In genomic region chr2:12825902-12826301, GRCm38 (mm10) we compare ENCODE assay signal across 25 mouse cellular contexts.
"Had no signal": no experiment of that assay in that cellular context is flagged by ENCODE, and none has a peak within 500 bp of the region (broad histone marks: within the 10 kb centered on the region; RNA-seq: fewer than 3 reads in every experiment).

No protein-coding gene starts in this region.

- H3K9me3 ChIP-seq: embryonic facial prominence, embryonic 10.5 days; embryonic facial prominence, embryonic 12.5 days; embryonic facial prominence, embryonic 13.5 days; embryonic facial prominence, embryonic 15.5 days; forebrain, embryonic 10.5 days; forebrain, embryonic 12.5 days; forebrain, embryonic 13.5 days; forebrain, embryonic 15.5 days had no signal

- H3K36me3 ChIP-seq: embryonic facial prominence, embryonic 10.5 days; embryonic facial prominence, embryonic 12.5 days; embryonic facial prominence, embryonic 13.5 days; embryonic facial prominence, embryonic 15.5 days; forebrain, embryonic 10.5 days; forebrain, embryonic 12.5 days; forebrain, embryonic 15.5 days had no signal

- DNase-seq: cerebellum, adult 9-10 months; cerebellum, adult 9-11 months; cerebellum, postnatal 10 days; cerebellum, postnatal 14 days; cerebellum, postnatal 25 days; cerebellum, postnatal 36 days; embryo, embryonic 11 days; forebrain, postnatal 0 days; gastrocnemius, adult 2 months; gastrocnemius, postnatal 10 days; gastrocnemius, postnatal 14 days; gastrocnemius, postnatal 25 days; gastrocnemius, postnatal 36 days; heart, adult 11 months; heart, adult 18-20 months; heart, adult 2 months had no signal

- H3K27me3 ChIP-seq: embryonic facial prominence, embryonic 12.5 days; embryonic facial prominence, embryonic 13.5 days; embryonic facial prominence, embryonic 15.5 days; forebrain, embryonic 12.5 days; forebrain, embryonic 13.5 days; forebrain, embryonic 15.5 days had no signal

- H3K4me1 ChIP-seq: embryonic facial prominence, embryonic 10.5 days; embryonic facial prominence, embryonic 12.5 days; embryonic facial prominence, embryonic 13.5 days; embryonic facial prominence, embryonic 15.5 days; forebrain, embryonic 10.5 days; forebrain, embryonic 12.5 days; forebrain, embryonic 13.5 days; forebrain, embryonic 15.5 days had no signal

- H3K4me3 ChIP-seq: embryonic facial prominence, embryonic 10.5 days; embryonic facial prominence, embryonic 12.5 days; embryonic facial prominence, embryonic 13.5 days; embryonic facial prominence, embryonic 15.5 days; erythroblast, embryonic 14.5 days; forebrain, embryonic 10.5 days; forebrain, embryonic 12.5 days; forebrain, embryonic 13.5 days; forebrain, embryonic 15.5 days; gastrocnemius, adult 2 months; heart, adult 2 months had no signal

- H3K4me2 ChIP-seq: embryonic facial prominence, embryonic 12.5 days; embryonic facial prominence, embryonic 13.5 days; embryonic facial prominence, embryonic 15.5 days; forebrain, embryonic 12.5 days; forebrain, embryonic 13.5 days; forebrain, embryonic 15.5 days had no signal

- H3K9ac ChIP-seq: embryonic facial prominence, embryonic 12.5 days; embryonic facial prominence, embryonic 13.5 days; embryonic facial prominence, embryonic 15.5 days; forebrain, embryonic 12.5 days; forebrain, embryonic 13.5 days; forebrain, embryonic 15.5 days; forebrain, postnatal 0 days had no signal

- H3K27ac ChIP-seq: embryonic facial prominence, embryonic 10.5 days; embryonic facial prominence, embryonic 12.5 days; embryonic facial prominence, embryonic 13.5 days; embryonic facial prominence, embryonic 15.5 days; forebrain, embryonic 10.5 days; forebrain, embryonic 12.5 days; forebrain, embryonic 13.5 days; forebrain, embryonic 15.5 days; gastrocnemius, adult 2 months; heart, adult 2 months had no signal
